Mouse (Mus musculus): ENCODE measurements around the gene Gm42742.

Gene Gm42742

GRCm38 (mm10) chr7:126996449-126996848 is 24.4 kb downstream of the Gm42742 start:
- no peak for DNase-seq

DNA sequence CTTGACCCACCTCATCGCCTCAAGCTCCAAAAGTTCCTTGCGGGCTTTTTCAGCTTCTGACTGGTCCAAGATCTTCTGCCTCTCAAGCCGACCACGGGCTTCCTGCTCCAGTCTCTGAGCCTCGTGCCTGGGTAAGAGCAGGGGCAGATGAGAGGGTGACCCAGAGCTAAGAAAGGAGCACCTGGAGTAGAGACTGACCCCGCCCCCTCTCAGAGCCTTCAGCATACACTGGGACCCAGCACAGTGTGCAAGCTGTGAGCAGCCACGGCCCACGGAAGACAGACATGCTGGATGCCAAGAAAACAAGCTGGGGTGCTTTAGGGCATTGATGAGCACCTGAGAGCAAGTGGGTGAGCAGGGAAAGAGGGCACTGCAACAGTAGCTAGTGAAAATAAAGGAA is 32.1 kb downstream of the Gm42742 start:
- DNase-seq = no peak

DNA sequence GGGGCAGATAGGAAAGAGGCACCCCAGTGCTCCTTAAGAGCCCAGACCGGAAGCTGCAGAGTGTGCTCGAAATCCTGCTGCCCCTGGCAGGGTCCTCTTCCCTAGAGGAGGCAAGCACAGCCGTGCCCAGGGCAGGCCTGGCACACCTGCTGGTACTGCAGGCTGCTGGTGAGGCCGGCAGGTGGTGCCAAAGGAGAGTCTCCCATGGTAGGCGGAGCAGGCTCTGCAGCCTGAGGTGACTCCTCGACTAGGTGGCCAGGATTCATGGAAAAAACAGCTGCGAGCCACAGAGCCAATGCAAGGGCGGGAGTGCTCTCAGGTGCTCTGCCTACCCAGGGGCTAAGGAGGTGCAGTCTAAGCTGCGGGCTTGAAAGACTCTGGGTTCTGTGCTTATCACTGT is 34.6 kb downstream of the Gm42742 start:
- peak; percentile 63 for DNase-seq

GRCm38 (mm10) chr7:126984667-126985444 is 36.0 kb downstream of the Gm42742 start:
- peak; percentile 67 for DNase-seq

DNA sequence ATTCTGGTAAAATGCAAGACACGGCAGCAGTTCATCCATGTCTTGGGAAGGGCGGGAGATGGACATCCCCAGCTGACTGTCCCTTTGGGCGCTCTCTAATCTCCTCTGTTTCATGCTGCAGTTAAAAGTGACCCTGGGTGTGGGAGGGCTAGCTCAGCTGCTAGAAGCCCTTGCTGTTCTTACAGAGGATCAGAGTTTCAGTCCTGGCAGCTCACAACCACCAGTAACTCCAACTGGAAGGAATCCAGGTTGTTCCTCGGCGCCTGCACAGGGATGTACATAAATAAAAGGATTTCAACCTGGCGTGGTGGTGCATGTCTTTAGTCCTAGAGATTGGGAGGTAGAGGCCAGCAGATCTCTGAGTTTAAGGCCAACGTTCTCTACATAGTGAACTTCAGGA is 37.8 kb downstream of the Gm42742 start:
- no peak for DNase-seq

- no peak for DNase-seq
These were observed 38.8 kb downstream of the Gm42742 start for GRCm38 (mm10) chr7:126982054-126982453.

DNA sequence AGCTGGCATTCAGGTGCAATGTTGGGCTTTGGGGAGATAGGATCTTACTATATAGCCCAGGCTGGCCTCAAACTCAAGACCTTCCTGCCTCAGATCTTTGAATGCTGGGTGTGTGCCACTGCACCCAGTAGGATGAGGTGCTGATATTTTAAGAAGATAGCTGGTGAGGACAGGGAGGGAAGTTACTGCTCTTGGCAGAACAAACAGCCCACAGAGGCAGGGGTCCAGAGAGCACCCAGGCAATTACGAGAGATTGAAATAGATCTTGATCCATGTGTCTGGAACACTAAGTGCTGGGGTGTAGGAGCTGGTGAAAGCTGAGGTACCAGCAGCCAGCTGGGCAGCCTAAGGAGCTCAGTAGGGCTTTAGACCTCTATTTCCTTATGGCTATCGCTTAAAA is 39.3 kb downstream of the Gm42742 start:
- no peak for DNase-seq

GRCm38 (mm10) chr7:126978841-126979240 is 42.1 kb downstream of the Gm42742 start:
- DNase-seq = no peak

- DNase-seq = no peak
These were observed 43.9 kb downstream of the Gm42742 start for GRCm38 (mm10) chr7:126976878-126977459.

GRCm38 (mm10) chr7:126975950-126976866 is 44.7 kb downstream of the Gm42742 start, which contains the start of gene Cdiptos:
Gene Cdiptos (minus strand): TSS chr7:126976098.
- DNase-seq = peak; percentile 98

DNA sequence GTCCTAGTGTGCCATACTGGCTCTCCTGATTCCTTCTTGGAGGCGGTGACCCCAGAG is 45.2 kb downstream of the Gm42742 start, which contains the start of gene Cdipt:
TSS of gene Cdipt (plus strand) at position 22 of the 57 bp plus-strand sequence.
- DNase-seq = no peak

- DNase-seq = peak; percentile 19
These were observed 45.4 kb downstream of the Gm42742 start for GRCm38 (mm10) chr7:126975493-126975892.

DNA sequence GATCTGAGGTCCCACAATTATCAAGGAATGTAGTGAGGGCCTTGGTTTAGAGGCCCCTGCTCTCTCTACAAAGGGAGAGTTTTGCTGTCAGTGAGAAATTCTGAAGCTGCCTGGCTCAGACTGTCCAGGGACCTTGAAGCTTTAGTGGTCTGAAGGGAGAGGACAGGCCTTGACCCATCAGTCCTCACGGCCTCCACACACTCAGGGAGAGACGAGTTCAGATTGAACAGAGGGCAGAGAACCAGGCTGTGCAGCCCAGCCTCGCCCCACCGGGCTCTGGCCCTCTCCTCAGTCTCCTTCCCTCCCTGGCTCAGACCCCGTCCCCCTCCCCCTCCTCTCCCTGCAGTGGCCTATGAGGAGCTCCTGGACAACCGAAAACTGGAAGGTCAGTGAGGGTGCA is 53.5 kb downstream of the Gm42742 start:
- DNase-seq = no peak

- DNase-seq = no peak
These were observed 55.3 kb downstream of the Gm42742 start for GRCm38 (mm10) chr7:126965568-126965967.
